Mouse (Mus musculus) CD4-positive helper T cell, adult 2 months (primary cell): ENCODE results near the gene Tmigd1.

Experiments used
- DNase-seq: peaks from one replicate; pipeline ENCODE4 v3.0.0-alpha.2; 2012; ENCODE audit warnings: low read depth, missing footprints, low spot score

Gene Tmigd1

GRCm38 (mm10) chr11:76901579-76902361 is at the start of gene Tmigd1:
Gene Tmigd1 (plus strand): TSS chr11:76902159.
- no peak for DNase-seq

GRCm38 (mm10) chr11:76854475-76855341 is 47.3 kb upstream of the Tmigd1 start:
- DNase-seq = no peak

- DNase-seq = no peak
These were observed 45.4 kb upstream of the Tmigd1 start for GRCm38 (mm10) chr11:76856601-76857000.

GRCm38 (mm10) chr11:76857111-76857510 is 44.8 kb upstream of the Tmigd1 start:
- no peak for DNase-seq

DNA sequence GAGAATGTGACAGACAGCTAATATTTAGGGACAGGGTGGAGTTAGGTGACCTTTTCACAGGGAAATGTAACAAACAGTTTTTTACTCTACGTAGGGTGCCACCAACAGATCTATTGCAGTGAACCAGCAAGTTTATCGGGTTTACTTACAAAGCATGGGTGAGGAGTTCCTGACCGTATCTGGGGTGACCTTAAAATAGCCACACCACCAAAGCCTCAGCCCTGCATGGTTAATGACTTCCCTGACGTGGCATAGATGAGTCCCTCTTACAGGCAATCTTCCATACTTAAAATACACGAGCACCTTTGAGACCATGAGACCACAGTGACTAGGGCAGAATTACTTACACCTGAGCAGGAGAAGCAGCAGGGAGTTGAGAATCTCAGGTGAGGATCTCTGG is 43.2 kb upstream of the Tmigd1 start:
- DNase-seq = no peak

- no peak for DNase-seq
These were observed 42.7 kb upstream of the Tmigd1 start for GRCm38 (mm10) chr11:76859261-76859660.

DNA sequence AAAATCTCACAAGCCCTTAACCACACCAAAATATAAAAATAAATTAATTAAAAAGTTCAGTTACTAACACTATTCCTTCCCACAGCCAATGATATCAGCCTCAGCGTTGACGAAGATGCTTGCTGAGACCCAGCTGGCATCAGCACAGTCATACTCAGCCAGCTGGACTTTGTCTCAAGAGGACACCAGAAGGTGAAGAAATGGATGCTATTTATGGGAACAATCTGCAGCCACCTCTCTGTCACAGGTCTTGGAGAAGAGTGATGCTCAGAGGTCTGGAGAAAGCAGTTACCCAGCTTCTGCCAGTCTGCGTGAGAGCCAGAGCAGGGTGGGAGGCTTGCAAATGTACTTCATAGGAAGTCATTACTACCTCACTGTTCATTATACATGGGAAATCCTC is 40.8 kb upstream of the Tmigd1 start:
- no peak for DNase-seq

GRCm38 (mm10) chr11:76872556-76873234 is 29.3 kb upstream of the Tmigd1 start:
- no peak for DNase-seq

GRCm38 (mm10) chr11:76873865-76874264 is 28.1 kb upstream of the Tmigd1 start:
- DNase-seq = no peak

GRCm38 (mm10) chr11:76874766-76875165 is 27.2 kb upstream of the Tmigd1 start:
- DNase-seq = no peak

DNA sequence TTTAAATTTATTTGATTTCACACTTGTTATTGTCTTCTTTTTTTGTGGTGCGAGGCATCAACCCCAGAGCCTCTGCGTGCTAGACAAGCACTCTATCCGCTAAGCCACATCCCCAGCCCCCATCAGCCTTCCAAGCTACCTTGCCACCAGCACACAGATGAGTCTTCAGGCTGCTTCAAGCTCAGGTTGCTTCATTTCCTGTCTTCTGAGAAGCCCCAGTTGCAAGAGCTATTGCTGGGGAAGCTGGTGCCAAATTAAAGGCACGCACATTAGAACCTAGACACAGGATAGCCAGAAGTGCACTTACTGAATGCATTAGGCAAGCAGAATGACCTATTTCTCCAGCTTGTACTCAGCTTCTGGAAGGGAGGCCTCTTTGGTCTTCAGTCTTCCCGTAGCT is 22.1 kb upstream of the Tmigd1 start:
- DNase-seq = peak; percentile 52

- no peak for DNase-seq
These were observed 17.5 kb upstream of the Tmigd1 start for GRCm38 (mm10) chr11:76884451-76884850.

GRCm38 (mm10) chr11:76889339-76890164 is 12.4 kb upstream of the Tmigd1 start:
- peak; percentile 46 for DNase-seq

GRCm38 (mm10) chr11:76891171-76891570 is 10.8 kb upstream of the Tmigd1 start:
- DNase-seq = peak; percentile 49

DNA sequence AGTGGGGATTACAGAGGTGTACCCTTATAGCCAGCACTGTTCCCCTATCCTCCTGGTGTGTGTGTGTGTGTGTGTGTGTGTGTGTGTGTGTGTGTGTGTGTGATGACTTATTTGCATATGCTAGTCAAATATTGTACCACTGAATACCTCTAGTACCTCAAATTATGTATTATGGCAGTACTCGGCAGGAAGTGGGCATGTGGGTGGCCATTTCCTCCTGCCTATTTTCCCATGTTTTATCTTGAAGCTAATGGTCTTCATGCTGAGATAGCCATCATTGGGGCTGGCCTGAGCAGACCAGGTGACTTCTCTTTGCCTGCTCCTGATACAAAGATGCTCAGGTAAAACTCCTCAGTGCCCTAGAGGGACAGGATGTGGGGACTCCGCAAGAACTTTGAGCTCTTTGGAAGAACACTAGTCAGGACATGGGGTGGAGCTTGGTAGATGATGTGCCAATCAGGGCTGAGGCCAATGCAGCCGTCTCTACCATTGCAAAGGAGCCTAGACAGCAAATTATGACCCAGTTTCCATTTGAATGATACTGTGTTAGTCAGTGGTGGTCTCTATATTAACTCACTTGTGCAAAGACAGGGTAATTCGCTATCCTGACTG is 10.1 kb upstream of the Tmigd1 start:
- DNase-seq = peak; percentile 46

DNA sequence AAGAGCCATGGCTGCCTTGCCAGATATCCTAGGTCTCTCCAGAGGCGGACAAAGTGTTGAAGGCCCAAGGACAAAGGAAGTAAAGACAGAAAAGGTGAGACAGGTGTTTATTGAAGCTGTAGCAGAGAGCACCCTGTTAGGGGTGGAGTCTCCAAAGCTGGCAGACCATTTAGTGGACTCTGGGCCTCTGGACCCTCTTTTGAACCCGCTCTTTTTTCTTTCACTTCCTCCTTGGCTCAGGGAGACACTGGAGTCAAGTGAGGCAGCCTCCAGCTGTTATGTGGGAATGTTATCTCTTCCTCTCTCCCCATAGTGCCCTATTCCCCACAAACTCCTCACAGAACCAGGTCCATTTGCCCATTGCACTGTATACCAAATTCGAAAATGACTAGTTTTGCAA is 9.0 kb upstream of the Tmigd1 start:
- DNase-seq = no peak

DNA sequence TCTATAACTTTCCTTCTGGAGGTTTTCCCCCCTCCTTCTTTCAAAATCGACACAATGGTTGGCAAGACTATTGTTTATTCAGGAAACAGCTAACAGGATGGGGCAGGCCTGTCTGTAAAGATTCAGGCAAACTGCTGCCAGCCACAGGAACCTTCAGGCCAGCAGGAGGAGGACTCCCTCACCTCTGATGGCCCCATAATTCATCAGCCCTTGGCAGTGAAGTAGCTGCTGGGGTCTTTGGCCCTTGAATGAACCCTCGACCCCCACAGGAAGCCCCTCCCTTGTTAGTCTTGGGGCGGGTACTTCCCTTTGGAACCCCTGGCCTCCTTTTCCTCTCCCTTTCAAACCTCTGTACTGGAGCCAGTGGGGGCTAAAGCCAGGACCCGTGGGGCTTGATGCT is 8.4 kb upstream of the Tmigd1 start:
- no peak for DNase-seq

GRCm38 (mm10) chr11:76894240-76894639 is 7.7 kb upstream of the Tmigd1 start:
- peak; percentile 60 for DNase-seq

DNA sequence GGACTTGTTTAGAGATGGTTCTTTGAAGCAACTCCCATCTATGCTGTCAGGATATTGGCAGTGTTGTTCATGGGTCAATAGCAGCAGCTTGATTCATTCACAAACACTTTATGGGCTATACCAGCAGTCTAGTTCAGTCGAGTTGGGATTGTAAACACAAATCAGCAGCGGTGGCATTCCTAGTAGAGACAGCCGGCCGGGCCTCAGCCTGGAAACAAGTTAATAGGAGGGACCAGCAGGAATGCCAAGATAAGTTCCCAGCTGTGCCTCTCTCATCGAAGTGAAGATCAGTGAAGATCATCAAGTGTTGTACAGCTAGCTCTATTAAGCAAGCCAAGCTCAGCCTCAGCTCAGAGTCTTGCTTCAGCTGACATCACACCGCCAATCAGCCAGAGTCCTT is 5.6 kb upstream of the Tmigd1 start:
- no peak for DNase-seq

GRCm38 (mm10) chr11:76897126-76897525 is 4.8 kb upstream of the Tmigd1 start:
- no peak for DNase-seq

DNA sequence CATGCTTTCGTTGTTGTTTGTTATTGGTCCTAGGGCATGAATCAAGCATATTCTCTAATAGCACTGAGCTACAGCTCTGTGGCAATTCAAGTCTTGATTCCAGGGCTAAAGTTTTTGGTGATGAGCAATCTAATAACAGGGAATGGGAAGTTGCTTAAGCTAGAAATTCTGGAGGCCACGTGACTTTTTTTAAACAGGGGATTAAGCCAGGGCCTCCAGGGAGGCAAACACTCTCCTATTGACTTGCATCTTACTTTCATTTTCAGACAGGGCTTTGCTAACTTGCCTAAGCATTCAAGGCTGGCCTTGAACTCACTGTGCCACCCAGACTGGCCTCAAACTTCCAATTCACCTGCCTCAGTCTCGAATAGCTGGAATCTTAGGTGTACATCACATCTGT is 4.1 kb upstream of the Tmigd1 start:
- no peak for DNase-seq
